Mouse (Mus musculus) ES-E14 (cell line): ENCODE results near the gene Ptf1a. TPM values are rescaled to one million over a fixed set of nuclear protein-coding genes. Genes with fewer than 3 reads are reported as not detected.

Experiments used
- DNase-seq: peaks from one replicate; pipeline ENCODE4 v3.0.0-alpha.2; 2013; ENCODE audit warnings: low read depth, low spot score
- H3K27ac ChIP-seq: 2 replicates; pipeline ENCODE4 v1.5.1; 2012; ENCODE audit warnings: low read depth, mild to moderate bottlenecking, low read length, moderate library complexity, mixed read lengths; ENCODE audit not compliant: poor library complexity, insufficient read depth, severe bottlenecking
- H3K36me3 ChIP-seq: 2 replicates; pipeline ENCODE4 v1.6.1; 2012; ENCODE audit warnings: mild to moderate bottlenecking, low read length, moderate library complexity, mixed read lengths; ENCODE audit not compliant: control insufficient read depth, poor library complexity, insufficient read depth, severe bottlenecking
- H3K4me1 ChIP-seq, 2 experiments: fragments of 150-350 bp in 1 of 2; sonication (generic) in 1 of 2; 2 replicates each; pipeline ENCODE4 v1.6.1; 2012; ENCODE audit warnings: low read length in 2 of 2, mild to moderate bottlenecking in 1 of 2, mixed read lengths in 1 of 2; ENCODE audit not compliant: control insufficient read depth in 2 of 2, insufficient read depth in 2 of 2, poor library complexity in 1 of 2
- H3K4me3 ChIP-seq, 2 experiments: fragments of 150-350 bp in 1 of 2; sonication (generic) in 1 of 2; 2 replicates each; pipeline ENCODE4 v1.5.1; 2012; ENCODE audit warnings: low read length in 2 of 2, low read depth in 1 of 2, mild to moderate bottlenecking in 1 of 2, mixed read lengths in 1 of 2; ENCODE audit not compliant: insufficient read depth in 1 of 2, poor library complexity in 1 of 2, severe bottlenecking in 1 of 2
- H3K9ac ChIP-seq: 2 replicates; pipeline ENCODE4 v1.6.1; 2012; ENCODE audit warnings: low read depth, mild to moderate bottlenecking, low read length, mixed read lengths; ENCODE audit not compliant: poor library complexity, insufficient read depth, severe bottlenecking
- H3K9me3 ChIP-seq: fragments of 150-350 bp; sonication (generic); 2 replicates; pipeline ENCODE4 v1.6.1; 2012; ENCODE audit warnings: low read depth, mild to moderate bottlenecking, low read length; ENCODE audit not compliant: control insufficient read depth, insufficient read depth
- CHD2 ChIP-seq: IDR thresholded peaks from 2 replicates; pipeline ENCODE4 v1.6.1; 2014; ENCODE audit warnings: mild to moderate bottlenecking, low read depth, low read length, inconsistent platforms
- HCFC1 ChIP-seq: IDR thresholded peaks from 2 replicates; pipeline ENCODE4 v1.6.1; 2012; ENCODE audit warnings: low read length, inconsistent platforms, borderline replicate concordance; ENCODE audit not compliant: insufficient read depth
- MAFK ChIP-seq: IDR thresholded peaks from 2 replicates; pipeline ENCODE4 v1.6.1; 2014; ENCODE audit warnings: mild to moderate bottlenecking, low read depth, low read length, inconsistent platforms; ENCODE audit not compliant: insufficient read depth
- ZC3H11A ChIP-seq: IDR thresholded peaks from 2 replicates; pipeline ENCODE4 v1.6.1; 2012; ENCODE audit warnings: low read depth, mild to moderate bottlenecking, inconsistent platforms, low read length, borderline replicate concordance
- ZNF384 ChIP-seq: IDR thresholded peaks from 2 replicates; pipeline ENCODE4 v1.6.1; 2012; ENCODE audit warnings: low read depth, low read length, inconsistent platforms
- in situ Hi-C, 2 experiments: fragments of 600-800 bp; cut with MboI; formaldehyde crosslinking; loops; one replicate each; pipeline ENCODE4 v1.15.1; 2025; ENCODE audit warnings: low sequenced_read_pairs in 2 of 2, inconsistent platforms in 1 of 2; ENCODE audit not compliant: unreplicated experiment in 2 of 2
- total RNA-seq: library from RNA; depleted of rRNA; stranded (reverse); fragments of 300-350 nt; gene quantifications from 2 replicates; pipeline ENCODE4 v1.2.3, GENCODE M21; 2012

The Ptf1a gene
- total RNA-seq, 1 experiment: not detected

DNA sequence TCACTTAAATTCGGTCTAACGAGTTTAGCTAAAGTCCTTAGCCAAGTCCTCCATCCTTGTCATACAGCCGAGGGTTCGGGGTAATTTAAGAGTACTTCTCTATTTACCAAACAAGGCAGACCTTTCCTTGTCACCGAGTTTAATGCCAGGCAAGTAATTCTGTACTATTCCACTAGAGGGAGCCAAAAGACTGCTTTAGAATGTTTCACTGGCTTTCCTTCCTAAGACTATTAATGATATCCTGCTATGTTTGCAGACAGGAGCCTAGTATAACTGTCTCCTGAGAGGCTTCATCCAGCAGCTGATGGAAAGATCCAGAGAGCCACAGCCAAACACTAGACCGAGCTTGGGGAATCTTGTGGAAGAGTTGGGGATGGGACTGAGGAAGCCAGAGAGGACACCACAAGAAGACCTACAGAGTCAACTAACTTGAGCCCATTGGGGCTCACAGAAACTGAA, 30.4 kb upstream of the Ptf1a start:
- no peak overlapping the region for H3K9ac ChIP-seq
- DNase-seq: peak; percentile 81
- peak; percentile 77; the same call in 1 of the 2 replicates for TF ChIP-seq ZC3H11A
- no peak for TF ChIP-seq ZNF384
- H3K27ac ChIP-seq: no peak overlapping the region
- H3K9me3 ChIP-seq: no peaks in the 10 kb centered on the region
- peak overlapping the region in 1 of 2 experiments; percentile 41; a peak in 2 of 4 replicates for H3K4me3 ChIP-seq
- no peaks in the 10 kb centered on the region for H3K4me1 ChIP-seq
- in situ Hi-C loops: no loop called here
- no peaks in the 10 kb centered on the region for H3K36me3 ChIP-seq

DNA sequence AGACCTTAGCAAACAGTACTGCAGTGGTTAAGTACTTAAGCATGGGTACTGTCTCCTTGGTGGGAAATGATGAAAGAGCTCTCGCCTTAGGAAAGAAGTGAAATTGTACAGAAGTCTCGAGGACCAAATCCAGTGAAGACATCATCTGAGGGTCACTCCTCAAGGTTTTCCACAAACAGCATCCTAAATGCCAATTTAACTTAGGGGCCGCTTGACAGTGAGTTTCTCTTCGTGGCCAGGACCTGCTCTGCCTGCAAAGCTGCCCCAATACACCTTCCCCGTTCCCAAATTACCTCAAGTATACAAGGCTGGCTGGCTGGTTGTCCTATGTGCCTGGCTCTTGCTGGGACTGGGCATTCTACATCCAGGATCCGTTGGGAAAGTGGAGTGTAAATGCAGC, 29.4 kb upstream of the Ptf1a start:
- Histone ChIP-seq H3K9ac (no peak overlapping the region), H3K4me1 (no peaks in the 10 kb centered on the region), H3K9me3 (no peaks in the 10 kb centered on the region), H3K27ac (no peak overlapping the region), H3K36me3 (no peaks in the 10 kb centered on the region), H3K4me3 (no peak overlapping the region)
- DNase-seq: no peak
- TF ChIP-seq ZC3H11A (no peak), CHD2 (no peak), MAFK (no peak), ZNF384 (no peak), HCFC1 (no peak)
- in situ Hi-C loops: no loop called here

DNA sequence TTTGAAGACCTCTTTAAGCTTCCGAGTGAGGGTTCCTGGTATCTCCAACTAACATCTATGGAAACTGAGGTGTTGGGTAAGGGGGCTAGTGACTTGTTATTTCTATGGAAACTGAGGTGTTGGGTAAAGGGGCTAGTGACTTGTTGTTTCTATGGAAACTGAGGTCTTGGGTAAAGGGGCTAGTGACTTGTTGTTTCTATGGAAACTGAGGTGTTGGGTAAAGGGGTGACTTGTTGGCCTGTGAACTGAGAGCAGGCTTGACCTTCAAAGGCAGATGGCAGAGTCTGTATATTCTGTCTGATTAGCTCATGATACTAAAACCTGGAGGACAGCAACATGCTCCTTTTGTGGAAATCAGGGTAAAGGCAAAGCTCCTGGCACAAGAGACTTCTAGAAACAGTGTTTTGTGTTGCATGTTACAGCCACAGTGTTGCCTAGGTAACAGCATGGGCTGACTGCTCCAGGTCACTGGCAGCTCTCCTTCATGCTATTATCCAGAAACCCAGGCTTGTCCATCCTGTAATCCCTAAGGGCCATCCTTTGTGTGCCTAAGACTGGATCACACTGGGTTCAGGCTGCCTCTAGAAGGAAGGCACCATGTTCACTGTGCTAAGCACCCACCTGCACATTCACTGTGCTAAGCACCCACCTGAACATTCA, 25.6 kb upstream of the Ptf1a start:
- no peaks in the 10 kb centered on the region for H3K4me1 ChIP-seq
- H3K27ac ChIP-seq: no peak overlapping the region
- in situ Hi-C loops: no loop called here
- no peak overlapping the region for H3K4me3 ChIP-seq
- TF ChIP-seq HCFC1 (no peak), ZC3H11A (no peak), MAFK (no peak), CHD2 (no peak), ZNF384 (no peak)
- H3K9me3 ChIP-seq: no peaks in the 10 kb centered on the region
- no peaks in the 10 kb centered on the region for H3K36me3 ChIP-seq
- DNase-seq: no peak
- H3K9ac ChIP-seq: no peak overlapping the region

DNA sequence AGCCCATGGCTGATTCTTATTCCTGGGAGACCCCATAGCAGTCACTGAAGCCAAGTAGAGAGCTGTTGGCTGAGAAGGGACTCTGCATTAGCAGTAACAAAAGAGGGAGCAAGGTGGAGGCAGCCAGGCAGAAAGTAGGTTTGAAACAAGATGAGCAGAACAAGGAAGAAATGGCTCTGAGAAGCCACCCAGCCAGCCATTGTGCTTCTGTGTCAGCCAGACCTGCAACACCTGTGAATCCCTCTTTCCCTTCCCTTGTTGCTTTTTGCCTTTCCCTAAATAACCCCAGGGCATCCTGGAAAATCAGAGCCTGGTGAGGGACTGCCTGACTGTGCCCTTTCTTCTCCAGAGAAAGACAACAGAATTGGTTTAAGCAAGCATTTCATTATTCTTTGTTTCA, 23.2 kb upstream of the Ptf1a start:
- no peaks in the 10 kb centered on the region for H3K4me1 ChIP-seq
- no peak overlapping the region for H3K9ac ChIP-seq
- TF ChIP-seq CHD2 (no peak), MAFK (no peak), HCFC1 (no peak), ZNF384 (no peak), ZC3H11A (no peak)
- in situ Hi-C loops: no loop called here
- H3K4me3 ChIP-seq: no peak overlapping the region
- H3K36me3 ChIP-seq: no peaks in the 10 kb centered on the region
- H3K27ac ChIP-seq: no peak overlapping the region
- H3K9me3 ChIP-seq: no peaks in the 10 kb centered on the region
- DNase-seq: no peak

DNA sequence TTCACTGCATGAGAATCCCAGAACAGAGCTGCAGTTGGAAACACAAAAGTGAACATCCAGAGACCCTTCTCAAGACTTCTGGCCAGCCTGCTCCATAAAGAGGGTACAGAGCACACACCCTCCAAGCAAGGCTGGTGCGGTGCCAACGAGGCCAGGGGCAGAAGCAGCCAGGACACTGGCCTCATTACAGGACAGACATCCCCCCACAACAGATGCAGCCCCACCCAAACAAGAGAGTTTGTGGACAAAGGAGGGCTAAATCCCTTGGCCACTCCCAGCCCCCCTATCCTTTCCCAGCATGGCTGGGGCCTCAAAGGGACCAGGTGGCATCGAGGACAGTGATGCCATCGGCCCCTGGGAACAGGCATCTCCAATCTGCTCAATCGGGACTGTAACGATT, 22.4 kb upstream of the Ptf1a start:
- no peak overlapping the region for H3K4me3 ChIP-seq

More for the DNA sequence above, 22.4 kb upstream of the Ptf1a start:
- no peak overlapping the region for H3K9ac ChIP-seq
- no peaks in the 10 kb centered on the region for H3K9me3 ChIP-seq
- in situ Hi-C loops: no loop called here
- H3K36me3 ChIP-seq: no peaks in the 10 kb centered on the region
- DNase-seq: no peak
- TF ChIP-seq CHD2 (no peak), ZC3H11A (no peak), HCFC1 (no peak), ZNF384 (no peak), MAFK (no peak)
- no peak overlapping the region for H3K27ac ChIP-seq
- H3K4me1 ChIP-seq: no peaks in the 10 kb centered on the region
